Mouse (Mus musculus): ENCODE data around the gene Slc44a1.

GRCm38 (mm10) chr4:53414031-53414797, 26.0 kb upstream of the Slc44a1 start:
- no peak for TF ChIP-seq POLR2A (IDR thresholded peaks at IDR 0.05; ENCODE audit: borderline replicate concordance, low read depth, low read length)
- TF ChIP-seq CTCF (IDR thresholded peaks at IDR 0.05; ENCODE audit: low read depth, low read length) = no peak
